Mouse (Mus musculus) liver, embryonic 12.5 days (tissue): ENCODE results near the gene Zcwpw1. TPM values are rescaled to one million over a fixed set of nuclear protein-coding genes. Genes with fewer than 3 reads are reported as not detected.

ENCODE experiments used
- ATAC-seq: fragments of 200-750 bp; cut with Nextera tagmentation; 2 replicates; pipeline ENCODE4 v1.8.0; 2017; ENCODE audit warnings: moderate number of reproducible peaks, mild to moderate bottlenecking, moderate library complexity
- H3K27ac ChIP-seq: fragments of 300-500 bp; sonication (generic); 2 replicates; pipeline ENCODE4 v1.5.1; 2016; ENCODE audit warnings: mild to moderate bottlenecking
- H3K27me3 ChIP-seq: fragments of 300-500 bp; sonication (generic); replicated peaks from 2 replicates; pipeline ENCODE4 v1.6.1; 2016; ENCODE audit warnings: mild to moderate bottlenecking, moderate library complexity
- H3K36me3 ChIP-seq: fragments of 300-500 bp; sonication (generic); 2 replicates; pipeline ENCODE4 v1.6.1; 2016; ENCODE audit warnings: mild to moderate bottlenecking, moderate library complexity
- H3K4me1 ChIP-seq: fragments of 300-500 bp; sonication (generic); 2 replicates; pipeline ENCODE4 v1.6.1; 2016
- H3K4me2 ChIP-seq: fragments of 300-500 bp; sonication (generic); 2 replicates; pipeline ENCODE4 v1.6.1; 2016; ENCODE audit warnings: mild to moderate bottlenecking, moderate library complexity
- H3K4me3 ChIP-seq: fragments of 300-500 bp; sonication (generic); 2 replicates; pipeline ENCODE4 v1.5.1; 2016; ENCODE audit warnings: mild to moderate bottlenecking, moderate library complexity
- H3K9ac ChIP-seq: fragments of 300-500 bp; sonication (generic); 2 replicates; pipeline ENCODE4 v1.6.1; 2016; ENCODE audit warnings: mild to moderate bottlenecking, moderate library complexity
- H3K9me3 ChIP-seq: fragments of 300-500 bp; sonication (generic); replicated peaks from 2 replicates; pipeline ENCODE4 v1.6.1; 2016; ENCODE audit warnings: mild to moderate bottlenecking, moderate library complexity
- WGBS: fragments of 180-500 bp; shearing (Covaris S2); methylation state at CpG from one replicate; pipeline ENCODE4 v1.1.7; 2016; ENCODE audit not compliant: insufficient replicate concordance; 5-methylcytosine and 5-hydroxymethylcytosine counted together
- polyA plus RNA-seq: library from polyadenylated mRNA; unstranded; fragments of >200 nt; fragmentation: Nextera tagmentation; extraction: Ambion mirVana; gene quantifications from 2 replicates; pipeline ENCODE4 v1.2.1, GENCODE M21; 2016

The Zcwpw1 gene
- polyA plus RNA-seq, 1 experiment from 2014 or later = 6.9 TPM

GRCm38 (mm10) chr5:137756882-137757661 is 30.5 kb upstream of the Zcwpw1 start:
- H3K36me3 ChIP-seq = peaks cover 79% of the 10 kb centered on the region
- 52% methylated on average over 10 of the region's 10 CpGs for WGBS
- no peaks in the 10 kb centered on the region for H3K9me3 ChIP-seq
- no peak overlapping the region for H3K4me2 ChIP-seq
- no peaks in the 10 kb centered on the region for H3K27me3 ChIP-seq
- peak; percentile 46 for ATAC-seq
- H3K9ac ChIP-seq = no peak overlapping the region
- no peak overlapping the region for H3K4me3 ChIP-seq
- H3K27ac ChIP-seq = no peak overlapping the region
- peaks cover 47% of the 10 kb centered on the region for H3K4me1 ChIP-seq

- Histone ChIP-seq H3K27me3 (no peaks in the 10 kb centered on the region), H3K4me3 (no peak overlapping the region), H3K9me3 (no peaks in the 10 kb centered on the region), H3K36me3 (peaks cover 71% of the 10 kb centered on the region), H3K4me1 (peaks cover 42% of the 10 kb centered on the region), H3K4me2 (no peak overlapping the region), H3K9ac (no peak overlapping the region), H3K27ac (no peak overlapping the region)
- WGBS = 84% methylated on average over 6 of the region's 6 CpGs
- no peak for ATAC-seq
Measured at GRCm38 (mm10) chr5:137757887-137758286, 29.7 kb upstream of the Zcwpw1 start.

GRCm38 (mm10) chr5:137758921-137759534 is 28.6 kb upstream of the Zcwpw1 start:
- H3K4me1 ChIP-seq = peaks cover 31% of the 10 kb centered on the region

GRCm38 (mm10) chr5:137759971-137760412 is 27.6 kb upstream of the Zcwpw1 start:
- H3K9me3 ChIP-seq = no peaks in the 10 kb centered on the region
- peak; percentile 74 for ATAC-seq
- peaks cover 51% of the 10 kb centered on the region for H3K36me3 ChIP-seq
- 41% methylated on average over 4 of the region's 4 CpGs for WGBS
- H3K4me3 ChIP-seq = no peak overlapping the region
- H3K27me3 ChIP-seq = no peaks in the 10 kb centered on the region
- 0 out of 2 replicates have a peak overlapping the region, but pooled peaks have one; percentile 28 for H3K9ac ChIP-seq
- no peak overlapping the region for H3K4me2 ChIP-seq
- H3K4me1 ChIP-seq = peaks cover 29% of the 10 kb centered on the region
- no peak overlapping the region for H3K27ac ChIP-seq

More at GRCm38 (mm10) chr5:137758921-137759534, 28.6 kb upstream of the Zcwpw1 start:
- Histone ChIP-seq H3K27ac (no peak overlapping the region), H3K9ac (no peak overlapping the region), H3K4me2 (no peak overlapping the region), H3K4me3 (no peak overlapping the region), H3K36me3 (peaks cover 60% of the 10 kb centered on the region), H3K27me3 (no peaks in the 10 kb centered on the region), H3K9me3 (no peaks in the 10 kb centered on the region)
- WGBS = 88% methylated on average over 19 of the region's 19 CpGs
- no peak for ATAC-seq

- H3K4me1 ChIP-seq = peaks cover 7% of the 10 kb centered on the region
- H3K27me3 ChIP-seq = no peaks in the 10 kb centered on the region
- H3K9me3 ChIP-seq = peaks cover 4% of the 10 kb centered on the region; the same call in 1 of the 2 replicates
- WGBS = 57% methylated on average over 9 of the region's 9 CpGs
- no peak overlapping the region for H3K4me2 ChIP-seq
- H3K4me3 ChIP-seq = no peak overlapping the region
- no peak for ATAC-seq
- H3K36me3 ChIP-seq = peaks cover 5% of the 10 kb centered on the region
- H3K27ac ChIP-seq = no peak overlapping the region
- H3K9ac ChIP-seq = no peak overlapping the region
Measured at GRCm38 (mm10) chr5:137764609-137765340, 22.8 kb upstream of the Zcwpw1 start.

- Histone ChIP-seq H3K36me3 (peaks cover 2% of the 10 kb centered on the region; the same call in 1 of the 2 replicates), H3K4me3 (no peak overlapping the region), H3K4me1 (peaks cover 9% of the 10 kb centered on the region; the same call in 1 of the 2 replicates), H3K27me3 (no peaks in the 10 kb centered on the region), H3K9me3 (peaks cover 4% of the 10 kb centered on the region; the same call in 1 of the 2 replicates), H3K9ac (no peak overlapping the region), H3K27ac (no peak overlapping the region), H3K4me2 (no peak overlapping the region)
- 45% methylated on average over 3 of the region's 3 CpGs for whole genome bisulfite sequencing
- no peak for ATAC-seq
Measured at GRCm38 (mm10) chr5:137766270-137766669, 21.3 kb upstream of the Zcwpw1 start.

GRCm38 (mm10) chr5:137768475-137768874 is 19.1 kb upstream of the Zcwpw1 start:
- no peak overlapping the region for H3K27ac ChIP-seq
- 67% methylated on average over 1 of the region's 1 CpGs for WGBS
- peaks cover 2% of the 10 kb centered on the region; the same call in 1 of the 2 replicates for H3K36me3 ChIP-seq
- H3K4me2 ChIP-seq = no peak overlapping the region
- peaks cover 21% of the 10 kb centered on the region for H3K4me1 ChIP-seq
- peaks cover 4% of the 10 kb centered on the region; the same call in 1 of the 2 replicates for H3K9me3 ChIP-seq
- H3K9ac ChIP-seq = no peak overlapping the region
- H3K4me3 ChIP-seq = no peak overlapping the region
- H3K27me3 ChIP-seq = no peaks in the 10 kb centered on the region
- ATAC-seq = no peak

GRCm38 (mm10) chr5:137770709-137771108 is 16.9 kb upstream of the Zcwpw1 start:
- peaks cover 4% of the 10 kb centered on the region; the same call in 1 of the 2 replicates for H3K9me3 ChIP-seq
- H3K9ac ChIP-seq = no peak overlapping the region
- no peaks in the 10 kb centered on the region for H3K27me3 ChIP-seq
- peaks cover 2% of the 10 kb centered on the region; the same call in 1 of the 2 replicates for H3K36me3 ChIP-seq
- H3K4me1 ChIP-seq = peaks cover 25% of the 10 kb centered on the region
- ATAC-seq = peak; percentile 67; the same call in 1 of the 2 replicates
- WGBS = 29% methylated on average over 2 of the region's 2 CpGs
- H3K4me2 ChIP-seq = no peak overlapping the region
- no peak overlapping the region for H3K27ac ChIP-seq
- no peak overlapping the region for H3K4me3 ChIP-seq

- Histone ChIP-seq H3K4me2 (no peak overlapping the region), H3K9ac (no peak overlapping the region; the same call in 1 of the 2 replicates)
- peak; percentile 26 for ATAC-seq
Measured at GRCm38 (mm10) chr5:137772755-137773154, 14.8 kb upstream of the Zcwpw1 start.

GRCm38 (mm10) chr5:137775587-137776290 is 11.9 kb upstream of the Zcwpw1 start:
- H3K27ac ChIP-seq = peak overlapping the region; percentile 68
- H3K9me3 ChIP-seq = no peaks in the 10 kb centered on the region
- WGBS = 81% methylated on average over 2 of the region's 2 CpGs
- peaks cover 8% of the 10 kb centered on the region for H3K36me3 ChIP-seq
- no peak overlapping the region for H3K4me3 ChIP-seq
- ATAC-seq = no peak
- no peaks in the 10 kb centered on the region for H3K27me3 ChIP-seq
- peak overlapping the region; percentile 15; the same call in 1 of the 2 replicates for H3K4me2 ChIP-seq
- H3K4me1 ChIP-seq = peaks cover 57% of the 10 kb centered on the region
- H3K9ac ChIP-seq = 0 out of 2 replicates have a peak overlapping the region, but pooled peaks have one; percentile 45

More at GRCm38 (mm10) chr5:137772755-137773154, 14.8 kb upstream of the Zcwpw1 start:
- H3K27me3 ChIP-seq = no peaks in the 10 kb centered on the region
- H3K4me3 ChIP-seq = no peak overlapping the region
- peaks cover 46% of the 10 kb centered on the region for H3K4me1 ChIP-seq
- H3K9me3 ChIP-seq = no peaks in the 10 kb centered on the region
- no peak overlapping the region for H3K27ac ChIP-seq
- H3K36me3 ChIP-seq = no peaks in the 10 kb centered on the region

- H3K27ac ChIP-seq = peak overlapping the region; percentile 68
- peak overlapping the region; percentile 15; the same call in 1 of the 2 replicates for H3K4me2 ChIP-seq
- WGBS = 22% methylated on average over 5 of the region's 5 CpGs
- H3K27me3 ChIP-seq = no peaks in the 10 kb centered on the region
- peak; percentile 14; the same call in 1 of the 2 replicates for ATAC-seq
- peak overlapping the region; percentile 45 for H3K9ac ChIP-seq
- H3K4me3 ChIP-seq = no peak overlapping the region
- H3K36me3 ChIP-seq = peaks cover 15% of the 10 kb centered on the region
- H3K4me1 ChIP-seq = peaks cover 65% of the 10 kb centered on the region
- H3K9me3 ChIP-seq = no peaks in the 10 kb centered on the region
Measured at GRCm38 (mm10) chr5:137776408-137776918, 11.1 kb upstream of the Zcwpw1 start.
